In genomic region chr1:21246136-21246535, GRCm38 (mm10) we compare ENCODE assay signal across 25 mouse cellular contexts.
"Had no signal": no experiment of that assay in that cellular context is flagged by ENCODE, and none has a peak within 500 bp of the region (broad histone marks: within the 10 kb centered on the region; RNA-seq: fewer than 3 reads in every experiment).

No protein-coding gene starts in this region.

- H3K4me2 ChIP-seq: heart, embryonic 12.5 days; hindbrain, embryonic 13.5 days; hindbrain, embryonic 15.5 days; kidney, embryonic 15.5 days; limb, embryonic 13.5 days; limb, embryonic 15.5 days; liver, embryonic 13.5 days had no signal

- H3K4me3 ChIP-seq: gastrocnemius, adult 2 months; heart, adult 2 months; heart, embryonic 12.5 days; hindbrain, embryonic 10.5 days; hindbrain, embryonic 13.5 days; hindbrain, embryonic 15.5 days; kidney, embryonic 15.5 days; limb, embryonic 13.5 days; limb, embryonic 15.5 days; liver, embryonic 13.5 days had no signal

- H3K9ac ChIP-seq: heart, embryonic 12.5 days; hindbrain, embryonic 13.5 days; hindbrain, embryonic 15.5 days; kidney, embryonic 15.5 days; limb, embryonic 13.5 days; limb, embryonic 15.5 days; liver, embryonic 13.5 days had no signal

- H3K27me3 ChIP-seq: heart, embryonic 12.5 days; hindbrain, embryonic 13.5 days; hindbrain, embryonic 15.5 days; kidney, embryonic 15.5 days; limb, embryonic 13.5 days; limb, embryonic 15.5 days; liver, embryonic 13.5 days had no signal

- H3K27ac ChIP-seq: gastrocnemius, adult 2 months; heart, adult 2 months; hindbrain, embryonic 10.5 days; hindbrain, embryonic 13.5 days; hindbrain, embryonic 15.5 days; hindbrain, postnatal 0 days; kidney, embryonic 15.5 days; kidney, postnatal 0 days; limb, embryonic 13.5 days; limb, embryonic 15.5 days; liver, embryonic 13.5 days had no signal

- H3K9me3 ChIP-seq: heart, embryonic 12.5 days; hindbrain, embryonic 10.5 days; hindbrain, embryonic 13.5 days; hindbrain, embryonic 15.5 days; kidney, embryonic 15.5 days; limb, embryonic 13.5 days; limb, embryonic 15.5 days; liver, embryonic 13.5 days had no signal

- H3K4me1 ChIP-seq: heart, embryonic 12.5 days; hindbrain, embryonic 10.5 days; hindbrain, embryonic 13.5 days; hindbrain, embryonic 15.5 days; kidney, embryonic 15.5 days; limb, embryonic 13.5 days; limb, embryonic 15.5 days; liver, embryonic 13.5 days had no signal

- H3K36me3 ChIP-seq: heart, embryonic 12.5 days; hindbrain, embryonic 10.5 days; hindbrain, embryonic 13.5 days; hindbrain, embryonic 15.5 days; kidney, embryonic 15.5 days; limb, embryonic 13.5 days; limb, embryonic 15.5 days; liver, embryonic 13.5 days had no signal

- DNase-seq: gastrocnemius, adult 2 months; gastrocnemius, postnatal 10 days; gastrocnemius, postnatal 25 days; heart, adult 2 months; heart, postnatal 10 days; heart, postnatal 4 days; kidney, adult 11 months; kidney, adult 2 months; kidney, adult 9 months; kidney, postnatal 14 days; kidney, postnatal 36 days; layer of hippocampus, adult 9-11 months; layer of hippocampus, postnatal 36 days; left cerebral cortex, postnatal 4 days; liver, embryonic 13.5 days had no signal

- ATAC-seq: hindbrain, postnatal 0 days; intestine, embryonic 16.5 days had no signal
